Mouse (Mus musculus) E14TG2a.4 (cell line): ENCODE results near the gene Spata5.

ENCODE experiments used
- CTCF ChIP-seq: conservative IDR thresholded peaks from 2 replicates; pipeline ENCODE4 v1.5.1; 2014; ENCODE audit warnings: low read length
- POU5F1 ChIP-seq: IDR thresholded peaks from 2 replicates; pipeline ENCODE4 v1.6.1; 2014; ENCODE audit warnings: low read length, borderline replicate concordance

GRCm38 (mm10) chr3:37472461-37472860 is 52.8 kb downstream of the Spata5 start:
- TF ChIP-seq CTCF (no peak), POU5F1 (no peak)
